Comparison of ENCODE assay signal across 14 mouse cellular contexts in genomic region chr2:130408194-130408593, GRCm38 (mm10). TPM values are rescaled to one million over a fixed set of nuclear protein-coding genes. Genes with fewer than 3 reads are reported as not detected.
DNase-seq lines count a peak whose midpoint lies in the region; ATAC-seq and TF ChIP-seq lines count a peak whose summit lies in the region.
"Had no signal": no experiment of that assay in that cellular context is flagged by ENCODE, and none has a peak within 500 bp of the region (broad histone marks: within the 10 kb centered on the region; RNA-seq: fewer than 3 reads in every experiment).

No protein-coding gene starts in this region.

- DNase-seq in kidney, postnatal 0 days (ENCODE audit: low spot score): peak; percentile 78
- no peak for DNase-seq in kidney, postnatal 10 days
- peak; percentile 70 for DNase-seq in embryo, embryonic 10.5 days (ENCODE audit: low spot score)
- DNase-seq in forelimb bud, embryonic 11.5 days (ENCODE audit: low read depth, low spot score): peak; percentile 54
- peak; percentile 53 for DNase-seq in retina, embryonic 14.5 days (ENCODE audit: low spot score)
- DNase-seq in gastrocnemius, postnatal 10 days: no peak
- no peak for DNase-seq in liver, postnatal 0 days
- no peak for DNase-seq in layer of hippocampus, adult 8-10 months (ENCODE audit: low spot score in 2 of 2)
- DNase-seq: adrenal gland, postnatal 10 days; cerebellum, postnatal 36 days; right cerebral cortex, postnatal 14 days had no signal

- ATAC-seq in kidney, postnatal 0 days (replicated peaks; ENCODE audit: low FRiP score, low read depth): 0 out of 2 replicates have a peak, but pooled peaks have one; percentile 41
- ATAC-seq in liver, postnatal 0 days: no peak

- H3K36me3 ChIP-seq in kidney, postnatal 0 days (ENCODE audit: insufficient read depth, low read length): no peaks in the 10 kb centered on the region
- H3K36me3 ChIP-seq in liver, postnatal 0 days (replicated peaks; ENCODE audit: insufficient read depth, low read length): no peaks in the 10 kb centered on the region
- H3K36me3 ChIP-seq: midbrain, embryonic 12.5 days had no signal

- peak; percentile 49 for TF ChIP-seq CTCF in kidney, postnatal 0 days (IDR thresholded peaks at IDR 0.05; ENCODE audit: low read depth)
- no peak for TF ChIP-seq CTCF in liver, postnatal 0 days (IDR thresholded peaks at IDR 0.05; ENCODE audit: low read depth)

- H3K27me3 ChIP-seq in kidney, postnatal 0 days (ENCODE audit: insufficient read depth, low read length): no peaks in the 10 kb centered on the region
- H3K27me3 ChIP-seq in liver, postnatal 0 days (ENCODE audit: insufficient read depth, low read length): no peaks in the 10 kb centered on the region

- WGBS in kidney, postnatal 0 days: 8% methylated on average over 6 of the region's 6 CpGs
- WGBS in liver, postnatal 0 days (ENCODE audit: insufficient replicate concordance): 29% methylated on average over 6 of the region's 6 CpGs

- H3K4me3 ChIP-seq in kidney, postnatal 0 days (replicated peaks; ENCODE audit: low read depth, low read length): no peak overlapping the region
- no peak overlapping the region for H3K4me3 ChIP-seq in liver, postnatal 0 days (ENCODE audit: low read depth, low read length)
- H3K4me3 ChIP-seq: midbrain, embryonic 12.5 days had no signal

- no peaks in the 10 kb centered on the region for H3K9me3 ChIP-seq in kidney, postnatal 0 days (replicated peaks; ENCODE audit: low read length)
- no peaks in the 10 kb centered on the region for H3K9me3 ChIP-seq in liver, postnatal 0 days (ENCODE audit: low read length)
- H3K9me3 ChIP-seq: midbrain, embryonic 12.5 days had no signal

- no peak overlapping the region for H3K9ac ChIP-seq in kidney, postnatal 0 days (ENCODE audit: low read depth, low read length)
- no peak overlapping the region for H3K9ac ChIP-seq in liver, postnatal 0 days (replicated peaks)
- H3K9ac ChIP-seq: midbrain, embryonic 12.5 days had no signal

- no peak for TF ChIP-seq EP300 in liver, postnatal 0 days (IDR thresholded peaks at IDR 0.05; ENCODE audit: low read depth)

- no peaks in the 10 kb centered on the region for H3K4me1 ChIP-seq in kidney, postnatal 0 days (replicated peaks; ENCODE audit: insufficient read depth, low read length)
- H3K4me1 ChIP-seq in liver, postnatal 0 days (ENCODE audit: insufficient read depth): no peaks in the 10 kb centered on the region

- H3K4me2 ChIP-seq in kidney, postnatal 0 days (ENCODE audit: low read length): no peak overlapping the region
- no peak overlapping the region for H3K4me2 ChIP-seq in liver, postnatal 0 days (ENCODE audit: low read depth, low read length)
- H3K4me2 ChIP-seq: midbrain, embryonic 12.5 days had no signal

- H3K27ac ChIP-seq in kidney, postnatal 0 days: no peak overlapping the region
- H3K27ac ChIP-seq in liver, postnatal 0 days (ENCODE audit: low read depth): no peak overlapping the region
- H3K27ac ChIP-seq: midbrain, embryonic 12.5 days had no signal

RNA-seq across cellular contexts. Expression of gene Tmem239, which starts 1.9 kb away (rescaled TPM):
- not detected in 2 replicates for polyA plus RNA-seq in kidney, postnatal 0 days (2015; fragmentation: Nextera tagmentation; extraction: Ambion mirVana)
- total RNA-seq in gastrocnemius, postnatal 10 days (2021): not detected
- not detected in 2 replicates for polyA plus RNA-seq in liver, postnatal 0 days (2015; fragmentation: Nextera tagmentation; extraction: Ambion mirVana)
- total RNA-seq in layer of hippocampus, adult 8-10 months (2022): not detected
- total RNA-seq: adrenal gland, postnatal 10 days; granulocyte monocyte progenitor cell, adult 5-6 weeks; left cerebral cortex, postnatal 36 days had no signal
- polyA plus RNA-seq: midbrain, embryonic 12.5 days had no signal

RNA-seq across cellular contexts. Expression of gene 1700020A23Rik, which starts 3.1 kb away (rescaled TPM):
- polyA plus RNA-seq in kidney, postnatal 0 days (2015; fragmentation: Nextera tagmentation; extraction: Ambion mirVana): not detected in 2 replicates
- not detected for total RNA-seq in gastrocnemius, postnatal 10 days (2021)
- not detected in 2 replicates for polyA plus RNA-seq in liver, postnatal 0 days (2015; fragmentation: Nextera tagmentation; extraction: Ambion mirVana)
- not detected for total RNA-seq in layer of hippocampus, adult 8-10 months (2022)
- total RNA-seq: adrenal gland, postnatal 10 days; granulocyte monocyte progenitor cell, adult 5-6 weeks; left cerebral cortex, postnatal 36 days had no signal

RNA-seq across cellular contexts. Expression of gene Gm28372, which starts 3.2 kb away (rescaled TPM):
- not detected in 2 replicates for polyA plus RNA-seq in kidney, postnatal 0 days (2015; fragmentation: Nextera tagmentation; extraction: Ambion mirVana)
- total RNA-seq in gastrocnemius, postnatal 10 days (2021): not detected
- not detected in 2 replicates for polyA plus RNA-seq in liver, postnatal 0 days (2015; fragmentation: Nextera tagmentation; extraction: Ambion mirVana)
- not detected for total RNA-seq in layer of hippocampus, adult 8-10 months (2022)
- total RNA-seq: adrenal gland, postnatal 10 days; granulocyte monocyte progenitor cell, adult 5-6 weeks; left cerebral cortex, postnatal 36 days had no signal

RNA-seq across cellular contexts. Expression of gene Cpxm1, which starts 10.8 kb away (rescaled TPM):
- 62.1 and 64.8 TPM in 2 replicates for polyA plus RNA-seq in kidney, postnatal 0 days (2015; fragmentation: Nextera tagmentation; extraction: Ambion mirVana)
- total RNA-seq in gastrocnemius, postnatal 10 days (2021): 10 to 100 TPM; 17.5 to 19.8 TPM
- 1.4 and 1.7 TPM in 2 replicates for polyA plus RNA-seq in liver, postnatal 0 days (2015; fragmentation: Nextera tagmentation; extraction: Ambion mirVana)
- 1 to 10 TPM; 6.8 to 10.0 (median 7.5) TPM for total RNA-seq in layer of hippocampus, adult 8-10 months (2022)

RNA-seq across cellular contexts. Expression of gene Vps16, which starts 15.9 kb away (rescaled TPM):
- polyA plus RNA-seq in kidney, postnatal 0 days (2015; fragmentation: Nextera tagmentation; extraction: Ambion mirVana): 64.6 and 68.6 TPM in 2 replicates
- total RNA-seq in gastrocnemius, postnatal 10 days (2021): 10 to 100 TPM; 23.0 to 25.9 TPM
- polyA plus RNA-seq in liver, postnatal 0 days (2015; fragmentation: Nextera tagmentation; extraction: Ambion mirVana): 19.4 and 22.8 TPM in 2 replicates
- 100 to 1,000 TPM in 1 of 4 experiments, 10 to 100 TPM in 3; 82.1 to 115 (median 87.7) TPM for total RNA-seq in layer of hippocampus, adult 8-10 months (2022)

Comparison
In these comparisons a context has a peak if more than half of its experiments do, and no peak if none do; other contexts are left out.
1. DNase-seq: peak in kidney, postnatal 0 days (single experiment), embryo, embryonic 10.5 days (single experiment), forelimb bud, embryonic 11.5 days (single experiment) and retina, embryonic 14.5 days (single experiment); none in kidney, postnatal 10 days (single experiment), gastrocnemius, postnatal 10 days (single experiment), liver, postnatal 0 days (single experiment) and layer of hippocampus, adult 8-10 months (0 of 2).